Mouse (Mus musculus) heart, postnatal 14 days (tissue): ENCODE measurements at regions not wholly inside any gene's neighbourhood (a gene's known extent, or its start where the extent isn't known, plus 50 kb on each side); places are given as distances from the start of the nearest gene placed in this dataset.
A peak's percentile ranks its signal among the peaks of the same experiment; 100 is the strongest.

Experiments
- DNase-seq, 2 experiments: peaks; one replicate each; pipeline ENCODE4 v3.0.0; 2021 to 2022
- intact Hi-C: fragments of 180-260 bp; cut with DNase I; formaldehyde crosslinking; loops from one replicate; pipeline ENCODE4 v1.15.1; 2025

- intact Hi-C loops = loop anchor here (10.0 kb wide), 1 partner anchor 324 kb away; no protein-coding TSS in a partner anchor
- DNase-seq = no peak
Measured at GRCm38 (mm10) chr16:93458598-93459496, 145.0 kb downstream of the Setd4 start.

- intact Hi-C loops = loop anchor here (10.0 kb wide), 1 partner anchor 323 kb away; no protein-coding TSS in a partner anchor
- DNase-seq = no peak
Measured at GRCm38 (mm10) chr16:93458011-93458585, 145.8 kb downstream of the Setd4 start.

GRCm38 (mm10) chr16:93456706-93457425 is 147.0 kb downstream of the Setd4 start:
- no peak for DNase-seq
- intact Hi-C loops = loop anchor here (10.0 kb wide), 1 partner anchor 322 kb away; no protein-coding TSS in a partner anchor

GRCm38 (mm10) chr16:93454080-93454997 is 149.5 kb downstream of the Setd4 start:
- peak; percentile 83 to 91 for DNase-seq
- intact Hi-C loops = loop anchor here (1.0 to 10.0 kb wide), 5 partner anchors 162 to 889 kb away; partner anchors contain the start of gene Runx1

- DNase-seq = no peak
- intact Hi-C loops = loop anchor here (5.0 to 10.0 kb wide), 3 partner anchors 161 to 626 kb away; partner anchors contain the start of gene Runx1
Measured at GRCm38 (mm10) chr16:93453056-93453455, 150.8 kb downstream of the Setd4 start.

- intact Hi-C loops = loop anchor here (5.0 to 10.0 kb wide), 3 partner anchors 159 to 624 kb away; partner anchors contain the start of gene Runx1
- DNase-seq = no peak
Measured at GRCm38 (mm10) chr16:93450896-93451295, 153.0 kb downstream of the Setd4 start.

- intact Hi-C loops = loop anchor here (5.0 to 10.0 kb wide), 3 partner anchors 158 to 623 kb away; partner anchors contain the start of gene Runx1
- DNase-seq = no peak
Measured at GRCm38 (mm10) chr16:93449925-93450324, 153.9 kb downstream of the Setd4 start.

GRCm38 (mm10) chr16:93448124-93448523 is 155.7 kb downstream of the Setd4 start:
- intact Hi-C loops = no loop called here
- DNase-seq = no peak

- no peak for DNase-seq
- intact Hi-C loops = no loop called here
Measured at GRCm38 (mm10) chr16:93446970-93447369, 156.9 kb downstream of the Setd4 start.

GRCm38 (mm10) chr16:93446206-93446605 is 157.7 kb downstream of the Setd4 start:
- intact Hi-C loops = no loop called here
- no peak for DNase-seq

GRCm38 (mm10) chr16:93442837-93443236 is 161.0 kb downstream of the Setd4 start:
- peak; percentile 27 to 40 for DNase-seq
- intact Hi-C loops = no loop called here

- intact Hi-C loops = no loop called here
- no peak for DNase-seq
Measured at GRCm38 (mm10) chr16:93437608-93438425, 166.0 kb downstream of the Setd4 start.

- intact Hi-C loops = no loop called here
- no peak for DNase-seq
Measured at GRCm38 (mm10) chr16:93436732-93437131, 167.1 kb downstream of the Setd4 start.

GRCm38 (mm10) chr16:93431316-93431715 is 172.5 kb downstream of the Setd4 start:
- intact Hi-C loops = no loop called here
- no peak for DNase-seq

GRCm38 (mm10) chr16:93429324-93429781 is 174.5 kb downstream of the Setd4 start:
- no peak for DNase-seq
- intact Hi-C loops = no loop called here

GRCm38 (mm10) chr16:93427264-93427663 is 176.6 kb downstream of the Setd4 start:
- intact Hi-C loops = no loop called here
- peak; percentile 56 for DNase-seq

- intact Hi-C loops = no loop called here
Measured at GRCm38 (mm10) chr16:93425731-93426130, 178.1 kb downstream of the Setd4 start.

GRCm38 (mm10) chr16:93423174-93423573 is 180.7 kb downstream of the Setd4 start:
- DNase-seq = no peak
- intact Hi-C loops = no loop called here

More at GRCm38 (mm10) chr16:93425731-93426130, 178.1 kb downstream of the Setd4 start:
- no peak for DNase-seq

- no peak for DNase-seq
- intact Hi-C loops = no loop called here
Measured at GRCm38 (mm10) chr16:93422221-93422620, 181.6 kb downstream of the Setd4 start.
